ENCODE assay signal across 8 mouse cellular contexts in the genomic region with DNA sequence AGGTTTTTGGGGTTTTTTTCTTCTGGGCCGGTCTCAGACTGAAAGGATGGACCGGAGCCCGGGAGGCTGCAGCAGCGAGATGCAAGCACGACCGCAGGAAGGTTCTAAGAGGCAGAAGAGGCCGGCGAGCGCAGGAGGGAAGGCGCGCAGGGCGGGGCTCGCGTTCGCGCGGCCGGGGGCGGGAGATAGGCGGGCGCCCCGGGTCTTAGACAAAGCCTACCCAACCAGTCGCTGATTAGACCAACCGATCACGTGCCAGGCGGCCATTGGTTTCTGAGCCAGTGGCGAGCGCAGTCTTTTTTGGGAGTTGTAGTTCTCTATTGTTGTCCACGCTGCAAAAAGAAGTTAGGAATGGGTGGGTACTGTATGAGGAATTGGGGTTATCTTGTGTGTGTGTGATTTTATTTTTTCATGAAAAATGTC. TPM values are rescaled to one million over a fixed set of nuclear protein-coding genes. Genes with fewer than 3 reads are reported as not detected.
DNase-seq lines count a peak whose midpoint lies in the region; ATAC-seq lines count a peak whose summit lies in the region.

A gene (minus strand): TSS at position 185 of the 423 bp plus-strand sequence.

- under 1% methylated on average over 29 of the region's 29 CpGs for WGBS in intestine, embryonic 14.5 days

- peak within 1 kb of the TSS; percentile 90 for H3K4me2 ChIP-seq in intestine, embryonic 14.5 days (ENCODE audit: low read length)

- H3K9ac ChIP-seq in intestine, embryonic 14.5 days (ENCODE audit: low read length): peak within 1 kb of the TSS; percentile 92

- H3K36me3 ChIP-seq in intestine, embryonic 14.5 days (ENCODE audit: control insufficient read depth, insufficient read depth, low read length): peaks cover 37% of the 10 kb centered on the region

- H3K27ac ChIP-seq in intestine, embryonic 14.5 days (ENCODE audit: low read depth): peak within 1 kb of the TSS; percentile 97

- DNase-seq in adipocyte (ENCODE audit: low spot score): peak; percentile 97
- DNase-seq in embryo, embryonic 10 days (ENCODE audit: low spot score): peak; percentile 97
- peak; percentile 97 for DNase-seq in gastrocnemius, postnatal 14 days
- peak; percentile 93 for DNase-seq in intestine, embryonic 14.5 days (ENCODE audit: low spot score)
- peak; percentile 97 to 98 for DNase-seq in left cerebral cortex, postnatal 14 days (ENCODE audit: low spot score in 2 of 2)
- peak; percentile 96 for DNase-seq in mesoderm, embryonic 11.5 days (ENCODE audit: low read depth, low spot score)
- peak; percentile 97 for DNase-seq in right cerebral cortex, postnatal 36 days (ENCODE audit: low spot score in 2 of 2)
- peak; percentile 97 for DNase-seq in yolk sac, embryonic 10.5 days (ENCODE audit: low spot score)

- H3K27me3 ChIP-seq in intestine, embryonic 14.5 days (replicated peaks; ENCODE audit: control insufficient read depth, insufficient read depth, low read length): no peaks in the 10 kb centered on the region

- H3K4me3 ChIP-seq in intestine, embryonic 14.5 days (ENCODE audit: low read depth, low read length): peak within 1 kb of the TSS; percentile 69

- no peaks in the 10 kb centered on the region for H3K9me3 ChIP-seq in intestine, embryonic 14.5 days (ENCODE audit: control insufficient read depth, low read length)

- ATAC-seq in intestine, embryonic 14.5 days (replicated peaks; ENCODE audit: low FRiP score, low TSS enrichment, low read depth): peak; percentile 67

- intact Hi-C loops in gastrocnemius, postnatal 14 days (cut with DNase I; ENCODE audit: low total_unique reads): no loop called here
- intact Hi-C loops in left cerebral cortex, postnatal 14 days (cut with DNase I): no loop called here

- peaks cover 31% of the 10 kb centered on the region for H3K4me1 ChIP-seq in intestine, embryonic 14.5 days (replicated peaks; ENCODE audit: control insufficient read depth, insufficient read depth, low read length)

RNA-seq across cellular contexts. Expression of the gene that starts here (rescaled TPM):
- 100 to 1,000 TPM in 1 of 2 experiments, 10 to 100 TPM in 1; 95.6 to 123 TPM for total RNA-seq in gastrocnemius, postnatal 14 days (2021)
- 923 and 1,006 TPM in 2 replicates for polyA plus RNA-seq in intestine, embryonic 14.5 days (2014; fragmentation: Nextera tagmentation; extraction: Ambion mirVana)
- total RNA-seq in left cerebral cortex, postnatal 14 days (2021): 100 to 1,000 TPM; 771 to 797 TPM

Comparison
In these comparisons a context has a peak if more than half of its experiments do, and no peak if none do; other contexts are left out.
1. Peak in every context shown above with its lines: DNase-seq, ATAC-seq, H3K4me3 ChIP-seq and H3K27ac ChIP-seq.
2. RNA of the gene that starts here (total RNA-seq): 771 to 797 TPM in left cerebral cortex, postnatal 14 days; 95.6 to 123 TPM in gastrocnemius, postnatal 14 days; every median in the first group is over 4 times any median in the second.